Mouse (Mus musculus) heart, embryonic 15.5 days (tissue): ENCODE results near the gene Fndc7. TPM values are rescaled to one million over a fixed set of nuclear protein-coding genes. Genes with fewer than 3 reads are reported as not detected.

Source experiments
- ATAC-seq: fragments of 200-750 bp; cut with Nextera tagmentation; replicated peaks from 2 replicates; pipeline ENCODE4 v1.8.0; 2017; ENCODE audit warnings: low read depth, moderate TSS enrichment; ENCODE audit not compliant: insufficient number of reproducible peaks, insufficient read depth, low FRiP score
- H3K27ac ChIP-seq: fragments of 300-500 bp; sonication (generic); 2 replicates; pipeline ENCODE4 v1.5.1; 2015; ENCODE audit warnings: mild to moderate bottlenecking, inconsistent platforms
- H3K27me3 ChIP-seq: fragments of 300-500 bp; sonication (generic); 2 replicates; pipeline ENCODE4 v1.6.1; 2015; ENCODE audit warnings: inconsistent platforms
- H3K36me3 ChIP-seq: fragments of 300-500 bp; sonication (generic); 2 replicates; pipeline ENCODE4 v1.6.1; 2015; ENCODE audit warnings: mild to moderate bottlenecking, inconsistent platforms
- H3K4me1 ChIP-seq: fragments of 300-500 bp; sonication (generic); replicated peaks from 2 replicates; pipeline ENCODE4 v1.6.1; 2015; ENCODE audit warnings: inconsistent platforms
- H3K4me2 ChIP-seq: fragments of 300-500 bp; sonication (generic); 2 replicates; pipeline ENCODE4 v1.6.1; 2015; ENCODE audit warnings: inconsistent platforms, mild to moderate bottlenecking, moderate library complexity
- H3K4me3 ChIP-seq: fragments of 300-500 bp; sonication (generic); 2 replicates; pipeline ENCODE4 v1.5.1; 2015; ENCODE audit warnings: mild to moderate bottlenecking, inconsistent platforms
- H3K9ac ChIP-seq: fragments of 300-500 bp; sonication (generic); 2 replicates; pipeline ENCODE4 v1.6.1; 2015; ENCODE audit warnings: mild to moderate bottlenecking, inconsistent platforms
- H3K9me3 ChIP-seq: fragments of 300-500 bp; sonication (generic); replicated peaks from 2 replicates; pipeline ENCODE4 v1.6.1; 2016; ENCODE audit warnings: inconsistent platforms
- WGBS: fragments of 180-500 bp; shearing (Covaris S2); methylation state at CpG from one replicate; pipeline ENCODE4 v1.1.7; 2015; ENCODE audit warnings: mixed read lengths; 5-methylcytosine and 5-hydroxymethylcytosine counted together
- polyA plus RNA-seq: library from polyadenylated mRNA; unstranded; fragments of >200 nt; fragmentation: Nextera tagmentation; extraction: Ambion mirVana; gene quantifications from 2 replicates; pipeline ENCODE4 v1.2.1, GENCODE M21; 2015

The Fndc7 gene
- polyA plus RNA-seq, 1 experiment from 2014 or later, result 0.09 TPM

GRCm38 (mm10) chr3:108911548-108912413, 22.0 kb upstream of the Fndc7 start, which contains the start of gene Prpf38b:
Prpf38b (minus strand) TSS chr3:108911727.
- Histone ChIP-seq H3K9me3 (no peaks in the 10 kb centered on the region), H3K4me3 (peak within 1 kb of the TSS; percentile 76), H3K27ac (peak within 1 kb of the TSS; percentile 99), H3K9ac (peak within 1 kb of the TSS; percentile 92), H3K36me3 (peaks cover 14% of the 10 kb centered on the region), H3K4me1 (peaks cover 13% of the 10 kb centered on the region), H3K4me2 (peak within 1 kb of the TSS; percentile 93), H3K27me3 (no peaks in the 10 kb centered on the region)
- ATAC-seq, result peak; percentile 99
- WGBS, result under 1% methylated on average over 53 of the region's 53 CpGs

GRCm38 (mm10) chr3:108911081-108911547, 21.3 kb upstream of the Fndc7 start:
- Histone ChIP-seq H3K36me3 (peaks cover 19% of the 10 kb centered on the region), H3K27ac (peak overlapping the region; percentile 99), H3K9me3 (no peaks in the 10 kb centered on the region), H3K4me2 (peak overlapping the region; percentile 93), H3K4me1 (peaks cover 13% of the 10 kb centered on the region), H3K9ac (peak overlapping the region; percentile 92), H3K4me3 (peak overlapping the region; percentile 76), H3K27me3 (no peaks in the 10 kb centered on the region)
- under 1% methylated on average over 41 of the region's 44 CpGs for WGBS
- peak; percentile 85 for ATAC-seq

- H3K9me3 ChIP-seq, result no peaks in the 10 kb centered on the region
- H3K4me3 ChIP-seq, result peak overlapping the region; percentile 76
- WGBS, result under 1% methylated on average over 31 of the region's 32 CpGs
- H3K9ac ChIP-seq, result peak overlapping the region; percentile 92
- peak overlapping the region; percentile 99 for H3K27ac ChIP-seq
- peak overlapping the region; percentile 93 for H3K4me2 ChIP-seq
- peaks cover 13% of the 10 kb centered on the region for H3K4me1 ChIP-seq
- peaks cover 24% of the 10 kb centered on the region for H3K36me3 ChIP-seq
- H3K27me3 ChIP-seq, result no peaks in the 10 kb centered on the region
- ATAC-seq, result no peak
Observed at GRCm38 (mm10) chr3:108910303-108911080, 20.7 kb upstream of the Fndc7 start.

- H3K27me3 ChIP-seq, result no peaks in the 10 kb centered on the region
- 90% methylated on average over 6 of the region's 6 CpGs for WGBS
- ATAC-seq, result no peak
- H3K4me3 ChIP-seq, result no peak overlapping the region
- H3K27ac ChIP-seq, result no peak overlapping the region
- no peak overlapping the region for H3K9ac ChIP-seq
- H3K4me2 ChIP-seq, result no peak overlapping the region
- H3K4me1 ChIP-seq, result no peaks in the 10 kb centered on the region
- H3K36me3 ChIP-seq, result peaks cover 57% of the 10 kb centered on the region
- no peaks in the 10 kb centered on the region for H3K9me3 ChIP-seq
Observed at GRCm38 (mm10) chr3:108902934-108903333, 13.1 kb upstream of the Fndc7 start.

- Histone ChIP-seq H3K4me2 (no peak overlapping the region), H3K4me3 (no peak overlapping the region), H3K27me3 (no peaks in the 10 kb centered on the region), H3K36me3 (peaks cover 48% of the 10 kb centered on the region), H3K27ac (no peak overlapping the region), H3K4me1 (no peaks in the 10 kb centered on the region), H3K9me3 (no peaks in the 10 kb centered on the region), H3K9ac (no peak overlapping the region)
- ATAC-seq, result no peak
- 46% methylated on average over 2 of the region's 2 CpGs for WGBS
Observed at GRCm38 (mm10) chr3:108902038-108902437, 12.2 kb upstream of the Fndc7 start.

- WGBS, result 67% methylated on average over 5 of the region's 5 CpGs
- H3K4me3 ChIP-seq, result no peak overlapping the region
- no peaks in the 10 kb centered on the region for H3K4me1 ChIP-seq
- H3K27ac ChIP-seq, result no peak overlapping the region
- H3K9me3 ChIP-seq, result no peaks in the 10 kb centered on the region
- no peak overlapping the region for H3K9ac ChIP-seq
- peaks cover 38% of the 10 kb centered on the region for H3K36me3 ChIP-seq
- H3K27me3 ChIP-seq, result no peaks in the 10 kb centered on the region
- no peak for ATAC-seq
- H3K4me2 ChIP-seq, result no peak overlapping the region
Observed at GRCm38 (mm10) chr3:108900681-108901080, 10.9 kb upstream of the Fndc7 start.

- ATAC-seq, result no peak
- Histone ChIP-seq H3K4me1 (no peaks in the 10 kb centered on the region), H3K4me3 (no peak overlapping the region), H3K4me2 (no peak overlapping the region), H3K27ac (no peak overlapping the region), H3K9ac (no peak overlapping the region), H3K36me3 (peaks cover 34% of the 10 kb centered on the region), H3K27me3 (no peaks in the 10 kb centered on the region), H3K9me3 (no peaks in the 10 kb centered on the region)
- WGBS, result 80% methylated on average over 3 of the region's 3 CpGs
Observed at GRCm38 (mm10) chr3:108900147-108900546, 10.3 kb upstream of the Fndc7 start.

- Histone ChIP-seq H3K36me3 (peaks cover 19% of the 10 kb centered on the region), H3K27me3 (no peaks in the 10 kb centered on the region), H3K4me1 (no peaks in the 10 kb centered on the region), H3K27ac (no peak overlapping the region), H3K9ac (no peak overlapping the region), H3K9me3 (no peaks in the 10 kb centered on the region), H3K4me2 (no peak overlapping the region), H3K4me3 (no peak overlapping the region)
- ATAC-seq, result no peak
- WGBS, result 92% methylated on average over 4 of the region's 4 CpGs
Observed at GRCm38 (mm10) chr3:108898640-108899039, 8.8 kb upstream of the Fndc7 start.

GRCm38 (mm10) chr3:108892914-108893313, 3.1 kb upstream of the Fndc7 start:
- ATAC-seq, result no peak

GRCm38 (mm10) chr3:108892080-108892479, 2.3 kb upstream of the Fndc7 start:
- Histone ChIP-seq H3K9ac (no peak overlapping the region), H3K27ac (no peak overlapping the region), H3K4me3 (no peak overlapping the region), H3K9me3 (no peaks in the 10 kb centered on the region), H3K4me1 (no peaks in the 10 kb centered on the region), H3K36me3 (no peaks in the 10 kb centered on the region), H3K4me2 (no peak overlapping the region), H3K27me3 (no peaks in the 10 kb centered on the region)
- WGBS, result 71% methylated on average over 1 of the region's 1 CpGs
- ATAC-seq, result no peak

More at GRCm38 (mm10) chr3:108892914-108893313, 3.1 kb upstream of the Fndc7 start:
- H3K4me1 ChIP-seq, result no peaks in the 10 kb centered on the region
- no peak overlapping the region for H3K4me3 ChIP-seq
- H3K27ac ChIP-seq, result no peak overlapping the region
- 57% methylated on average over 4 of the region's 4 CpGs for WGBS
- H3K36me3 ChIP-seq, result no peaks in the 10 kb centered on the region
- H3K9ac ChIP-seq, result no peak overlapping the region
- H3K9me3 ChIP-seq, result no peaks in the 10 kb centered on the region
- no peak overlapping the region for H3K4me2 ChIP-seq
- H3K27me3 ChIP-seq, result no peaks in the 10 kb centered on the region

GRCm38 (mm10) chr3:108887618-108887975, 2.2 kb downstream of the Fndc7 start:
- 93% methylated on average over 3 of the region's 3 CpGs for WGBS
- Histone ChIP-seq H3K4me2 (no peak overlapping the region), H3K36me3 (no peaks in the 10 kb centered on the region), H3K9ac (no peak overlapping the region), H3K27ac (no peak overlapping the region), H3K4me1 (peaks cover 23% of the 10 kb centered on the region), H3K4me3 (no peak overlapping the region), H3K9me3 (no peaks in the 10 kb centered on the region), H3K27me3 (no peaks in the 10 kb centered on the region)
- no peak for ATAC-seq
